Mouse (Mus musculus) CH12F3 (cell line): Measurements from ENCODE around the gene Eva1b.

Source experiments
- in situ Hi-C: fragments of 300-500 bp; cut with MboI; formaldehyde crosslinking; loops from 2 replicates; pipeline ENCODE4 v1.14.3; 2020; ENCODE audit warnings: low sequenced_read_pairs

The Eva1b gene

GRCm38 (mm10) chr4:126147533-126148160, at the start of gene Eva1b:
Gene Eva1b (plus strand): TSS chr4:126147744.
- in situ Hi-C loops: no loop called here

GRCm38 (mm10) chr4:126099365-126099764, 48.2 kb upstream of the Eva1b start:
- in situ Hi-C loops: no loop called here

GRCm38 (mm10) chr4:126100764-126101163, 46.8 kb upstream of the Eva1b start:
- in situ Hi-C loops: no loop called here

- in situ Hi-C loops: no loop called here
Measured at GRCm38 (mm10) chr4:126102061-126102841, 45.3 kb upstream of the Eva1b start.

DNA sequence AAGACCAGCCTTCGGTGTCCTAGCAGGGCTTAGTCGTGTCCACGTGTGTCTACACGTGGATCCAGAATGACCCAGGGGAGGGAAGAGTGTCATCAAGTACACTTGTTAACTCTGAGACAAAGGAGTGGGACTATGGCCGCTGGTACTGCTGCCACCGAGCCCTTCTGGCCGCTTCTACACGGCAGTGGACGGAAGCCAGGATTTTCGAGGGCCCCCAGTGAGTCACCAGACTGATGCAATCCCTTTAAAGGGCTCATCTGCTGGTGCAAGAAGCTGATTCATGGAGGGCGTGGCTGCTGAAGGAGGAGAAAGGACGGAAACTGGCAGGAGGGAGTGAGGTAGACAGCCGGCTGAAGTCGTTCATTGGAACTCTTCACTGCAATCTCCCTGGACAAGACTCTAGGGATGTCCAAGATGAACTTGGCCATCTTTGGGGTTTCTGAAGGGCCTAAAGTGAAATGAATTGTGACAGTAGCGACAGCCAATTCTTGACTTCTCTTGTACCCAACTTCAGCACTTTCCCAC, 44.4 kb upstream of the Eva1b start:
- in situ Hi-C loops: no loop called here

GRCm38 (mm10) chr4:126103590-126104068, 43.9 kb upstream of the Eva1b start, which contains the start of gene Stk40:
Gene Stk40 (plus strand): TSS chr4:126103957.
- in situ Hi-C loops: no loop called here

- in situ Hi-C loops: no loop called here
Measured at GRCm38 (mm10) chr4:126104261-126105075, 43.1 kb upstream of the Eva1b start.

DNA sequence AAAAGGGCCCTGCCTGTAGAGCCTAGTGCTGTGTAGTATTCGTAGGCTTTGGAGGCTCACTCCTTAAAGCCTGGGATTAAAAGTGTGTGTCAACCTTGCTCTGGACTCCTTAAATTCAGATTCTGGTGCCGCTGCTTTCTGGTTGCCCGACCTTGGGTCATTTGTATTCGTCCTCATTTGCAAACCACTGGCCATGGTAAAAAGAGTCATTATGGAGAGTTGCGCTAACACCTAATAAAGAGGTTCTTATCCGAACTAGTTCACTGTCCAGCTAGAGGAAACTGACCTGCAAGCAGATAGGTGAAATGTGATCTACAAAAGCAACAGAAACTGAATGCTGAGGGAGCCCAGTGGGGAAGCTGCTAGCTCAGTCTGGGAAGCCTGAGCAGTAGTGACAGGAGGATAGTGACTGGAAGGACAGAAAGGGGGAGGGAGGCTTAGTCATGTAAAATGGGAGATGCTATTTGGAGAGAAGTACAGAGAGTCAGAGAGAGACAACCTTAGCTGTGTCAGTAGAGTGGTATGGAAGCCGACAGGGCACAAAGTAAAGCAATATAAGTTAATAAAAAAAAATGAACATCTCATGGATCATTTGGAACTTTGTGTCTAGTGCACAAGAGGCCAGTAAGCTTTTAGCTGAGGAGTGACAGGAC, 42.3 kb upstream of the Eva1b start:
- in situ Hi-C loops: no loop called here

GRCm38 (mm10) chr4:126108061-126108740, 39.3 kb upstream of the Eva1b start:
- in situ Hi-C loops: no loop called here

DNA sequence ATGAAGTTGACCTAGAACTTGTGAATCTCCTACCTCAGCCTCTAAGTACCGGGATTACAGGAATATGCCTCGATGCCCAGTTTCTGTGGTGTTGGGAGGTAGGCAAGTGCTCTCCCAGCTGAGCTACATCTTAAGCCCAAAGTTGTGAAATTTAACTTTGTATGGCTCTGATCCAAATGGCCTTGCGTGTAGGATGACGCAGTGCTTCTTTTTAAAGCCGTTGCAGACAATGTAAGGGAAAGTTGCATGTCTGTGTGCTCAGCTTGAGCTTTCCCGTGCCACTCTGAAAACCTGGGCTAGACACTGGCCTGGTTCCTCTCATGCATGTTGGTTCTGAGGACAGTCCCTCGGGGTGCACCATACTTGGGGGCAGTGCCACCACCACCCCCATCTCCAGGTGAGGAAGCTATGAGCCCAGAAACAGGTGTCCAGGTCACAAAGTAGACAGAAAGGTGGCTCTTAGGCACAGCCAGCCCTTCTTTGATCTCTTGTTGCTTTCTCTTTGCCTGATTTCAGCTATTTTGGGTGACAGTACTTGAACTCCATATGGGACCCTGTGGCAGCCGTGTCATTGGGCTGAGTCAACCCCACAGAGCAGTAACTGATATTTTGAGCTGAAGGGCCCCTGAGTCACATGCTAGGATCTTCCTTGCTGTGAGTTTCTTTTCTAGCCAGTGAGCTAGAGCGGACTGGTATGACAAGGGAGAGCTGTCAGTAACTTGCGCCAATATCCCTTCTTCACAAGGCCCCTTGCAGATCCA, 37.8 kb upstream of the Eva1b start:
- in situ Hi-C loops: no loop called here

GRCm38 (mm10) chr4:126110374-126111152, 37.0 kb upstream of the Eva1b start:
- in situ Hi-C loops: no loop called here

GRCm38 (mm10) chr4:126111153-126111549, 36.4 kb upstream of the Eva1b start:
- in situ Hi-C loops: no loop called here

DNA sequence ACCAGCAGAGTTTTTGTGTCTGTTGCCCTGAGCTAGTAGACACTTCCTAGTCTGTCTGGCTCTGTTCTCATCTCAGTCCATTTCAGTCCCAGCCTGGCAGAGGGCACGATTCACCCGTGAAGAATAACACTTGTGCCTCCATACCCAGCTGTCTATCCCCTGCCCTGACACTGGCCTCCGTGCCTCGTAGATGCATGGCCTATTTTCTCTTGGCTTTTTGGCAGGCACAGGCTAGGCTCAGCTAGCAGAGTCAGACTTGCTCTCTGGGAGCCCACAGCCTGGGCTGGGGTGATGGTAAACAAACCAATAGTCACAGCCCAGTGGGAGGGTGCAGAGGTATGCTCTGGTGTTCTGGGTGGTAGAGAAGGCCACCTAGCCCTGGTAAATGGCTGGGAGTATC, 34.3 kb upstream of the Eva1b start:
- in situ Hi-C loops: no loop called here

DNA sequence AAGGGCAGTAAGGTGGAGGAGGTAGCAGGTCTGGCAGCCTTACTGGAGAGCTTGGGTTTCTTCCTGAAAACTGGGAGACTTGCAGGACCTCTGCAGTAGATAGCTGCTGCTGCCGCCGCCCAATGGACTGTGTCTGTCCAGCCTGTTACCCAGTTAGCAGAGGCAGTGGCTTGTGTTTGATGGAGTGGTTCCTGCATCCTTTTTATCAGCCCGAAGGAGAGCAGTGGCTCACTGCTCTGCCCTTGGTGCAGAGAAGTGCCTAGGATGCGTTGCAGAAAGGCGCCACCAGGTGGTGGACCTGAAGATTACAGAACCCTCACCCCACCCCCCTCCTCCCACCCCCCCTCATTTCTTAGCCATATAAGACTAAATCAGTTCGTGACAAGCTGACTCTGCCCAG, 33.6 kb upstream of the Eva1b start:
- in situ Hi-C loops: no loop called here

DNA sequence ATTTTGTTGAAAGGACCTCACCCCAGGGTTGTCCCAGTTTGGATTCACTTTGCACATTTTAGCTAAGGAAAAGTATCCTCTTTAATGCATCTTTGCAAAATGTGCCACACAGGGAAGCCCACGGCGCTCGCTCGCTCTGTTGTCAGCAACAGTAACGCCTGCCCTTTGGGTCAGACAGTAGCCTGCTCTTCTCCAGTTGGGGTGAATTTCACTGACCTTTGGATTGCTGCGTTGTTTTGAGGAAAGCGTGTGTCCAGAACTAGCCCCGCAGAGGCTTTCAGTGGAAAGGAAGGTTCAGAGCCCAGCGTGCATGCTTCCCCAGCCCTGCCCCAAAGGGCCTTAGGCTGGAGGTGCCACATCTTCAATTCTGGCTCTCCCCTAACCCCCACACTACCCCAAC, 32.1 kb upstream of the Eva1b start:
- in situ Hi-C loops: no loop called here

GRCm38 (mm10) chr4:126115871-126116521, 31.5 kb upstream of the Eva1b start:
- in situ Hi-C loops: no loop called here

DNA sequence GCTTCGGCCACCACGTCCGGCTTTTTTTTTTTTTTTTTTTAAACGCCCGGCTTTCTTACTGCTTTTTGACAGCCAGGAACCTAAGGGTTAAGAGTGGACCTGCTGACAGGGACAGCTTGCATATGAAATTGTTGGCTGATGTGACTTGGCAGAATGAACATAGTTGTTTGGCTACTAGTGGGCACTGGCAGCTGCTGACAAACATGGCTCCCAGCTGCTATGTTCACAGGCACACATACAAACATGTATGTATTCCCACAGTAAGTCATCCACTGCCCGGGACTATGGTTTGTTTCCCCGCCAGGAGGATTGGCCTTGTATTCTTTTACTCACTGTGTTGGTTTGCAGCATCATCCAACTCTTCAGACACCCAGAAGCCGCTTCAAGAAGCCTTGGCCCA, 30.4 kb upstream of the Eva1b start:
- in situ Hi-C loops: no loop called here

DNA sequence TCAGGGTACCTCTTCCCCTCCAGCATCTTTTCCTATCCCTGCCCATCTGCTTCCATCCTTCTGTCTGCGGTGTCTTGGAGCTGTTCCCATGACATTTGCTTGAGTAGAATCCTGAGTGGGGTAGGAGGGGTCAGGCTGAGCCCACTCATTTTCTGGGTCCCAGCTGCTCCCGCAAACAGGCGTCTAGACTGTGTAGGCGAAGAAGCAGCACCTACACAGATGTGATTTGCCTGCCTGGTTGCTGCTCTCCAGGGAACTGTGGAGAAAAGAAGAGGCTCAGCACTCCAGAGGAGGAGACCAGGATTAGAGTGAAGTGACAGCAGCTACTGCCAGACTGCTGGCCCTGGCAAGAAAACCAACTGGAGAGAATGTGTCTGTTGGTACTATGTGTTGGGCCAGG, 28.9 kb upstream of the Eva1b start:
- in situ Hi-C loops: no loop called here
